Mouse (Mus musculus): ENCODE measurements around the gene Rcsd1.

GRCm38 (mm10) chr1:165681045-165681794 is 28.3 kb downstream of the Rcsd1 start:
- TF ChIP-seq CTCF (IDR thresholded peaks at IDR 0.05) (peak; percentile 63), POLR2A (IDR thresholded peaks at IDR 0.05; ENCODE audit: insufficient read depth, low read depth, low read length) (no peak), EP300 (IDR thresholded peaks at IDR 0.05; ENCODE audit: insufficient read depth, low read depth, low read length) (peak; percentile 42; the same call in 1 of the 2 replicates)

All from heart, adult 2 months (tissue).